Mouse (Mus musculus) midbrain, embryonic 14.5 days (tissue): Measurements from ENCODE around the gene Myo10. TPM values are rescaled to one million over a fixed set of nuclear protein-coding genes. Genes with fewer than 3 reads are reported as not detected.
A peak's percentile ranks its signal among the peaks of the same experiment; 100 is the strongest.

Source experiments
- ATAC-seq: fragments of 200-750 bp; cut with Nextera tagmentation; 2 replicates; pipeline ENCODE4 v1.8.0; 2017; ENCODE audit warnings: moderate number of reproducible peaks, moderate library complexity; ENCODE audit not compliant: low FRiP score, low TSS enrichment
- DNase-seq: peaks from one replicate; pipeline ENCODE4 v3.0.0-alpha.2; 2015
- H3K27ac ChIP-seq: fragments of 300-500 bp; sonication (generic); replicated peaks from 2 replicates; pipeline ENCODE4 v1.5.1; 2014; ENCODE audit warnings: mild to moderate bottlenecking, low read depth, low read length, moderate library complexity
- H3K27me3 ChIP-seq: fragments of 300-500 bp; sonication (generic); 2 replicates; pipeline ENCODE4 v1.6.1; 2014; ENCODE audit warnings: low read length, control low read depth, mixed read lengths; ENCODE audit not compliant: control insufficient read depth, insufficient read depth
- H3K36me3 ChIP-seq: fragments of 300-500 bp; sonication (generic); 2 replicates; pipeline ENCODE4 v1.6.1; 2014; ENCODE audit warnings: low read length, control low read depth; ENCODE audit not compliant: control insufficient read depth, insufficient read depth
- H3K4me1 ChIP-seq: fragments of 300-500 bp; sonication (generic); 2 replicates; pipeline ENCODE4 v1.6.1; 2014; ENCODE audit warnings: mild to moderate bottlenecking, antibody characterized with exemption, low read length, control low read depth; ENCODE audit not compliant: control insufficient read depth, insufficient read depth
- H3K4me2 ChIP-seq: fragments of 300-500 bp; sonication (generic); 2 replicates; pipeline ENCODE4 v1.6.1; 2014; ENCODE audit warnings: mild to moderate bottlenecking, low read length, moderate library complexity
- H3K4me3 ChIP-seq: fragments of 300-500 bp; sonication (generic); replicated peaks from 2 replicates; pipeline ENCODE4 v1.5.1; 2014; ENCODE audit warnings: low read depth, low read length
- H3K9ac ChIP-seq: fragments of 300-500 bp; sonication (generic); replicated peaks from 2 replicates; pipeline ENCODE4 v1.6.1; 2014; ENCODE audit warnings: mild to moderate bottlenecking, low read length, moderate library complexity
- H3K9me3 ChIP-seq: fragments of 300-500 bp; sonication (generic); 2 replicates; pipeline ENCODE4 v1.6.1; 2016; ENCODE audit warnings: low read length, control low read depth, mixed read lengths; ENCODE audit not compliant: control insufficient read depth
- WGBS: fragments of 180-500 bp; shearing (Covaris S2); extraction: QIAGEN DNeasy Blood & Tissue Kit; methylation state at CpG from one replicate; pipeline ENCODE4 v1.1.7; 2014; 5-methylcytosine and 5-hydroxymethylcytosine counted together
- polyA plus RNA-seq: library from polyadenylated mRNA; unstranded; fragments of >200 nt; fragmentation: Nextera tagmentation; extraction: Ambion mirVana; gene quantifications from 2 replicates; pipeline ENCODE4 v1.2.1, GENCODE M21; 2014

Myo10 gene
- polyA plus RNA-seq, 1 experiment from 2014 or later = 33.6 TPM

GRCm38 (mm10) chr15:25756072-25756471 is 133.7 kb downstream of the Myo10 start:
- DNase-seq (no peak), ATAC-seq (no peak)
- Histone ChIP-seq H3K9ac (0 out of 2 replicates have a peak overlapping the region, but pooled peaks have one; percentile 20), H3K27ac (no peak overlapping the region), H3K27me3 (no peaks in the 10 kb centered on the region), H3K4me2 (peak overlapping the region; percentile 52), H3K4me1 (peaks cover 51% of the 10 kb centered on the region), H3K9me3 (no peaks in the 10 kb centered on the region), H3K4me3 (peak overlapping the region; percentile 26), H3K36me3 (no peaks in the 10 kb centered on the region)
- WGBS = 38% methylated on average over 3 of the region's 3 CpGs

GRCm38 (mm10) chr15:25758037-25758436 is 135.7 kb downstream of the Myo10 start:
- Histone ChIP-seq H3K36me3 (no peaks in the 10 kb centered on the region), H3K4me2 (peak overlapping the region; percentile 53), H3K9ac (peak overlapping the region; percentile 31; the same call in 1 of the 2 replicates), H3K4me1 (peaks cover 60% of the 10 kb centered on the region), H3K27me3 (no peaks in the 10 kb centered on the region), H3K4me3 (no peak overlapping the region; the same call in 1 of the 2 replicates), H3K27ac (peak overlapping the region; percentile 74), H3K9me3 (no peaks in the 10 kb centered on the region)
- peak; percentile 55 for DNase-seq
- no peak for ATAC-seq
- 14% methylated on average over 10 of the region's 10 CpGs for WGBS

DNA sequence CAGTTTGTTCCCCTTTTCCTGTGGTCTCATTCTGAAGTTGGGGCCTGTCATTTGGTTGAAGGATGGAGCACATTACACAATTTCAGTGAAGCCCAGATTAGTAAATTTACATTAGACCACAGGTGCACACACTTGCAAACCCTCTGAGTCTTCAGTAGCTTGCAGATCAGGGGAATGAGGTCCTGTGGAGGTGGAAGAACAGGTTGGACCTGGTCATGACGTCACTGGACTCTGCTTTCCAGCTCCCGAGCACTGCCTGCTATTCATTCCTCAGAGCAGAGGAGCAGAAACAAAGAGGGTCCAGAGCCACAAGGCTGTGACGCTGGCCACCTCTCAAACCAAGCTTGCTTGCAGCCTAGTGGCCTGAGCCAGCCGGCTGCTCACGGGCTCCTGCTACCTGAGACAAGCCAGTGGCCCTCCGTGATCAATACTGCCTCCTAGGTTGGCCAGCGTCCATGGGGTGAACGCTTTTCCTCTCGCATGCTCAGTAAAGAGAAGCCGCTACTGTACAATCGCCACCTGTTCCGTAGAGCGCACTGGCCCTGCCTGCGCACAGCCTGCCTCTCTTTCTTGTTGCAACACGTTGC is 136.3 kb downstream of the Myo10 start:
- H3K9me3 ChIP-seq = no peaks in the 10 kb centered on the region
- no peaks in the 10 kb centered on the region for H3K27me3 ChIP-seq
- H3K4me2 ChIP-seq = peak overlapping the region; percentile 53
- no peaks in the 10 kb centered on the region for H3K36me3 ChIP-seq
- peaks cover 65% of the 10 kb centered on the region for H3K4me1 ChIP-seq
- 20% methylated on average over 15 of the region's 15 CpGs for WGBS
- ATAC-seq (no peak), DNase-seq (peak; percentile 62)
- H3K9ac ChIP-seq = peak overlapping the region; percentile 57; the same call in 1 of the 2 replicates
- H3K27ac ChIP-seq = peak overlapping the region; percentile 74
- peak overlapping the region; percentile 23 for H3K4me3 ChIP-seq

- peak overlapping the region; percentile 53 for H3K4me2 ChIP-seq
- H3K4me3 ChIP-seq = no peak overlapping the region
- no peaks in the 10 kb centered on the region for H3K9me3 ChIP-seq
- WGBS = 22% methylated on average over 5 of the region's 5 CpGs
- peaks cover 73% of the 10 kb centered on the region for H3K4me1 ChIP-seq
- no peak overlapping the region for H3K9ac ChIP-seq
- ATAC-seq = no peak
- peak; percentile 53 for DNase-seq
- H3K27ac ChIP-seq = peak overlapping the region; percentile 87
- H3K36me3 ChIP-seq = no peaks in the 10 kb centered on the region
- no peaks in the 10 kb centered on the region for H3K27me3 ChIP-seq
Measured at GRCm38 (mm10) chr15:25760304-25760703, 138.0 kb downstream of the Myo10 start.

DNA sequence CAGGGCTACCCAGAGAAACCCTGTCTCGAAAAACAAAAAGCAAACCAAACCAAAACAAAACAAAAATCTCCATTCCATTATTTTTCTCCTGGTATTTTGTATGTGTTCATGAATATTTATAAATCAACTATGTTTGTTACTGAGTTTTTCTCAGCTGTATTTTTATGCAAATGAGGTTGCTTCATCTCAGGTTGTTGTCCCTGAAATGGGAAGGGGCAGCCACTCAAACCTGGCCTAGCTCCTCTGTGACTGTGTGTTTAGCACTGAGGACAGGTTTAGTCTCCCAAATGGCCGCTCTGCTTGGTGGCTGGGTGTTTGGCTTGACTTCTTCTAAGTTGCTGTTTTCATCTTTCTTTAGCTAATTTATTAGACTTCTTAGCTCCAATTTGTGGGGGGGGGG is 138.7 kb downstream of the Myo10 start:
- Histone ChIP-seq H3K36me3 (no peaks in the 10 kb centered on the region), H3K4me3 (no peak overlapping the region), H3K4me2 (peak overlapping the region; percentile 41), H3K27me3 (no peaks in the 10 kb centered on the region), H3K4me1 (peaks cover 74% of the 10 kb centered on the region), H3K27ac (peak overlapping the region; percentile 87), H3K9me3 (no peaks in the 10 kb centered on the region), H3K9ac (no peak overlapping the region)
- no peak for ATAC-seq
- 22% methylated on average over 2 of the region's 2 CpGs for WGBS
- no peak for DNase-seq

- no peak overlapping the region for H3K9ac ChIP-seq
- no peaks in the 10 kb centered on the region for H3K9me3 ChIP-seq
- no peak overlapping the region for H3K4me3 ChIP-seq
- peak overlapping the region; percentile 41 for H3K4me2 ChIP-seq
- peak overlapping the region; percentile 87 for H3K27ac ChIP-seq
- no peaks in the 10 kb centered on the region for H3K36me3 ChIP-seq
- peaks cover 73% of the 10 kb centered on the region for H3K4me1 ChIP-seq
- ATAC-seq (peak; percentile 80), DNase-seq (peak; percentile 81)
- WGBS = 3% methylated on average over 8 of the region's 8 CpGs
- H3K27me3 ChIP-seq = no peaks in the 10 kb centered on the region
Measured at GRCm38 (mm10) chr15:25761800-25762211, 139.5 kb downstream of the Myo10 start.

DNA sequence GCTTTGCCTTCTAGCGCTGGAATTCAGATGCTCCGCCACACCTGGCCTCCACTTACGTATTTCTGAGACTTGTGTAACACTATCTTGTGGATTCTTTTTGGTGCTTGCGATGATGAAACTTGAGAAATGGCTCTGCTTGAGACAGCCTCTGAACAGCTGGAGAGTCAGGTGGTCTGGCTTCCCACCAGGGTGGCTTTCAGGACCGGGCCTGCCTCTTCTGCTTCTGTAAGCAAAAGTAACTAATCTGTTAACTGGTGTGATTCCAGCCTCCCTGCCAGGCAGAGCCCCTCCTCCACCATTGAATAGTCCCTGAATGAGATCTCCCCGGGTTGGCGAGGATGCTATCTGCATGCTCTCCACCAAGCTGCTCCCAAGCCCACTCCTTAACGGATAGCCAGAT is 140.0 kb downstream of the Myo10 start:
- DNase-seq = peak; percentile 74
- H3K27ac ChIP-seq = peak overlapping the region; percentile 87
- WGBS = 5% methylated on average over 8 of the region's 8 CpGs
- ATAC-seq = peak; percentile 41
- H3K36me3 ChIP-seq = no peaks in the 10 kb centered on the region
- no peaks in the 10 kb centered on the region for H3K9me3 ChIP-seq
- H3K4me3 ChIP-seq = no peak overlapping the region
- H3K4me1 ChIP-seq = peaks cover 73% of the 10 kb centered on the region
- peak overlapping the region; percentile 41 for H3K4me2 ChIP-seq
- H3K27me3 ChIP-seq = no peaks in the 10 kb centered on the region
- H3K9ac ChIP-seq = no peak overlapping the region

GRCm38 (mm10) chr15:25763106-25763505 is 140.8 kb downstream of the Myo10 start:
- peak overlapping the region; percentile 87 for H3K27ac ChIP-seq
- no peak overlapping the region for H3K4me3 ChIP-seq
- no peaks in the 10 kb centered on the region for H3K27me3 ChIP-seq
- no peak overlapping the region for H3K9ac ChIP-seq
- H3K4me1 ChIP-seq = peaks cover 72% of the 10 kb centered on the region
- ATAC-seq (no peak), DNase-seq (peak; percentile 48)
- no peaks in the 10 kb centered on the region for H3K36me3 ChIP-seq
- WGBS = 7% methylated on average over 7 of the region's 7 CpGs
- H3K9me3 ChIP-seq = no peaks in the 10 kb centered on the region
- H3K4me2 ChIP-seq = peak overlapping the region; percentile 41
